Mouse (Mus musculus): ENCODE results near the gene Ppme1. TPM values are rescaled to one million over a fixed set of nuclear protein-coding genes. Genes with fewer than 3 reads are reported as not detected.
A peak's percentile ranks its signal among the peaks of the same experiment; 100 is the strongest.

The Ppme1 gene
- polyA plus RNA-seq, 1 experiment, result 41.4 TPM

DNA sequence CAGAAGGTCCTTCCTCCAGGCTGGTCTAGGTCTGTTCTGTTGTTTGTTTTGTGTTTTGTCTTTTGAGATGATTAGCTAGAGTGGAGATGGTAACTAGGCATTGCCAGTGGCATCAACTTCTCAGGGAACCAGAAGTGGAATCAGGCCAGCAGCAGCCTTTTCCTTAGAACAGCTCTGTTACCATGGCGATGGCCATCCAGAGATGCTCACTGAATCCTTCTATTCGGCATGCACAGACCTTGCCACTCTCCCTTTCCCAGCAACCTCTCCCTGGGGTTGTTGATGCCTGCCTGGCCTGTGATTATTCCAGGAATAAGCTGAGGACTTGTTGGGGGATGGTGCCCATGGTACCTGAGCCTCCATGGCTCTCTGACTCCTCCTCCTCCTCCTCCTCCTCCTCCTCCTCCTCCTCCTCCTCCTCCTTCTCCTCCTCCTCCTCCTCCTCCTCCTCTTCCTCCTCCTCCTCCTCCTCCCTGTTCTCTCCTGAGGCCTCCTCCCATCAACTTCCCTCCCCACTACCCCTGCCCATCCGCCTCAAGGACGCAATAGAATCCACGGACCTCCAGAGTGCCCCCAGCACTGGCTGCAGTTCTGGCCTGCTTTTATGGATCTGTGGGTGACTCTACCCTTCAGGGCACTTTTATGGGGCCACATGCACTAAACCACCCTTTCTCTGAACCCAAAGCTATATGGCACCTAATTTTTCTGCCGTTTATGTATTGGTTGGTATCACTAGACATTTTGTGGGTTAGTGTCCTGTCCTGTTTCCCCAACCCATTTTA is 64.0 kb downstream of the Ppme1 start:
- no peak for TF ChIP-seq GATA1 (IDR thresholded peaks at IDR 0.05; ENCODE audit: borderline replicate concordance, low read length)
- no peak for TF ChIP-seq FLI1 (IDR thresholded peaks at IDR 0.05; ENCODE audit: low read length)

GRCm38 (mm10) chr7:100305894-100306293 is 66.2 kb downstream of the Ppme1 start:
- H3K9me3 ChIP-seq, result no peaks in the 10 kb centered on the region
- no peaks in the 10 kb centered on the region for H3K36me3 ChIP-seq (replicated peaks; ENCODE audit: low read length)
- TF ChIP-seq GATA1 (IDR thresholded peaks at IDR 0.05; ENCODE audit: borderline replicate concordance, low read length) (no peak), FLI1 (IDR thresholded peaks at IDR 0.05; ENCODE audit: low read length) (no peak)
- peaks cover 25% of the 10 kb centered on the region for H3K4me1 ChIP-seq
- H3K27me3 ChIP-seq (replicated peaks), result peaks cover 66% of the 10 kb centered on the region
- H3K4me3 ChIP-seq (replicated peaks), result no peak overlapping the region

More for the DNA sequence above, 64.0 kb downstream of the Ppme1 start:
- peaks cover 45% of the 10 kb centered on the region for H3K4me1 ChIP-seq
- H3K36me3 ChIP-seq (replicated peaks; ENCODE audit: low read length), result no peaks in the 10 kb centered on the region
- no peaks in the 10 kb centered on the region for H3K9me3 ChIP-seq
- no peak overlapping the region for H3K4me3 ChIP-seq (replicated peaks)
- H3K27me3 ChIP-seq (replicated peaks), result peaks cover 65% of the 10 kb centered on the region

GRCm38 (mm10) chr7:100302316-100302715 is 69.8 kb downstream of the Ppme1 start:
- Histone ChIP-seq H3K9me3 (no peaks in the 10 kb centered on the region), H3K36me3 (replicated peaks; ENCODE audit: low read length) (no peaks in the 10 kb centered on the region), H3K4me3 (replicated peaks) (no peak overlapping the region), H3K27me3 (replicated peaks) (peaks cover 55% of the 10 kb centered on the region), H3K4me1 (peaks cover 11% of the 10 kb centered on the region; the same call in 1 of the 2 replicates)
- no peak for TF ChIP-seq GATA1 (IDR thresholded peaks at IDR 0.05; ENCODE audit: borderline replicate concordance, low read length)
- TF ChIP-seq FLI1 (IDR thresholded peaks at IDR 0.05; ENCODE audit: low read length), result no peak

DNA sequence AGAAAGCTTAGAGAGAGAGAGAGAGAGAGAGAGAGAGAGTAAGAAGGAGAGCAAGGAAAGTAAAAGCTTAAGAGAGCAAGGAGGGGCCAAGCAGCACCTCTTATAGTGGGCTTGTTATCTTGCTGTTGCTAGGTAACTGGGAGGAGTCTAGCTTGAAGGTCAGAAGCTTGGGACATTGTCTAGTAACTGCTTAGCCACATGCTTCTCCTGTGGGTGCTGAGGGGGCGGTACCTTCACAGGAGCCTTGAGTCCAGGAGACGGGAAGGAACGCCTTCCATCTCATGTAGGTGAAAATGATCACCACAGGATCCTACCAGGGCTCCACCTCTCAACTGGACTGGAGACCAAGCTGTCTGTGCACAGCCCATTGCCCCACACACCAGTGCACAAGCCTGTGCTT is 70.7 kb downstream of the Ppme1 start:
- Histone ChIP-seq H3K4me3 (replicated peaks) (no peak overlapping the region), H3K27me3 (replicated peaks) (peaks cover 58% of the 10 kb centered on the region), H3K9me3 (no peaks in the 10 kb centered on the region), H3K4me1 (peaks cover 8% of the 10 kb centered on the region; the same call in 1 of the 2 replicates), H3K36me3 (replicated peaks; ENCODE audit: low read length) (no peaks in the 10 kb centered on the region)
- TF ChIP-seq FLI1 (IDR thresholded peaks at IDR 0.05; ENCODE audit: low read length) (no peak), GATA1 (IDR thresholded peaks at IDR 0.05; ENCODE audit: borderline replicate concordance, low read length) (no peak)

GRCm38 (mm10) chr7:100298861-100299510 is 73.1 kb downstream of the Ppme1 start:
- H3K27me3 ChIP-seq (replicated peaks), result peaks cover 55% of the 10 kb centered on the region
- no peaks in the 10 kb centered on the region for H3K9me3 ChIP-seq
- no peaks in the 10 kb centered on the region for H3K36me3 ChIP-seq (replicated peaks; ENCODE audit: low read length)
- TF ChIP-seq FLI1 (IDR thresholded peaks at IDR 0.05; ENCODE audit: low read length) (no peak), GATA1 (IDR thresholded peaks at IDR 0.05; ENCODE audit: borderline replicate concordance, low read length) (no peak)
- peaks cover 5% of the 10 kb centered on the region; the same call in 1 of the 2 replicates for H3K4me1 ChIP-seq
- H3K4me3 ChIP-seq (replicated peaks), result no peak overlapping the region

- TF ChIP-seq GATA1 (IDR thresholded peaks at IDR 0.05; ENCODE audit: borderline replicate concordance, low read length) (no peak), FLI1 (IDR thresholded peaks at IDR 0.05; ENCODE audit: low read length) (no peak)
- H3K9me3 ChIP-seq, result 0 out of 2 replicates have a peak, but pooled peaks cover 3% of the 10 kb centered on the region
- H3K4me1 ChIP-seq, result peaks cover 5% of the 10 kb centered on the region; the same call in 1 of the 2 replicates
Measured at GRCm38 (mm10) chr7:100296699-100297098, 75.4 kb downstream of the Ppme1 start.

GRCm38 (mm10) chr7:100295745-100296144 is 76.4 kb downstream of the Ppme1 start:
- H3K36me3 ChIP-seq (replicated peaks; ENCODE audit: low read length), result no peaks in the 10 kb centered on the region
- no peak for TF ChIP-seq GATA1 (IDR thresholded peaks at IDR 0.05; ENCODE audit: borderline replicate concordance, low read length)
- TF ChIP-seq FLI1 (IDR thresholded peaks at IDR 0.05; ENCODE audit: low read length), result no peak
- H3K4me3 ChIP-seq (replicated peaks), result no peak overlapping the region
- peaks cover 65% of the 10 kb centered on the region for H3K27me3 ChIP-seq (replicated peaks)
- peaks cover 5% of the 10 kb centered on the region; the same call in 1 of the 2 replicates for H3K4me1 ChIP-seq
- H3K9me3 ChIP-seq, result peaks cover 10% of the 10 kb centered on the region

More at GRCm38 (mm10) chr7:100296699-100297098, 75.4 kb downstream of the Ppme1 start:
- no peak overlapping the region for H3K4me3 ChIP-seq (replicated peaks)
- no peaks in the 10 kb centered on the region for H3K36me3 ChIP-seq (replicated peaks; ENCODE audit: low read length)
- H3K27me3 ChIP-seq (replicated peaks), result peaks cover 58% of the 10 kb centered on the region

GRCm38 (mm10) chr7:100293546-100293945 is 78.6 kb downstream of the Ppme1 start:
- H3K9me3 ChIP-seq, result peaks cover 24% of the 10 kb centered on the region
- H3K36me3 ChIP-seq (replicated peaks; ENCODE audit: low read length), result no peaks in the 10 kb centered on the region
- peaks cover 77% of the 10 kb centered on the region for H3K27me3 ChIP-seq (replicated peaks)
- peaks cover 3% of the 10 kb centered on the region; the same call in 1 of the 2 replicates for H3K4me1 ChIP-seq
- H3K4me3 ChIP-seq (replicated peaks), result no peak overlapping the region
- no peak for TF ChIP-seq FLI1 (IDR thresholded peaks at IDR 0.05; ENCODE audit: low read length)
- no peak for TF ChIP-seq GATA1 (IDR thresholded peaks at IDR 0.05; ENCODE audit: borderline replicate concordance, low read length)

DNA sequence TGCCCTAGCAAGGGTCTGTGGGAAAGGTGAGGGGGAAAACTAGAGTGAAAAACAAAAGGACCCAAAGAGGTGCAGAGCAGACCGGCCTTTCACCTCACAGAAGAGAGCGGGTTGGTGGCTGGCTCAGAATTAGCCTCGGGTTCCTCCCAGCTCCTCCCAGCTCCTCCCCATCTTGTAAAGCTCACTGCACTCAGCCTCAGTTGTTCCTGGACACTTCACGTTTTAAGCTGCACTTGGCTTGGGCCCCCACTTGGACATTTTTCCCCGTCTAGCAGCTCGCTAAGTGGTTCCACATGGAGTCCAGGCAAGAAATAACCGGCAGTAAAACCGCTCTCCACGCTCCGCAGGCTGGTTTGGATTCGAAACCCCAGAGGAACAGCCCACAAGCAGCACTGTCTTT is 83.5 kb downstream of the Ppme1 start:
- no peaks in the 10 kb centered on the region for H3K36me3 ChIP-seq (replicated peaks; ENCODE audit: low read length)
- peak overlapping the region; percentile 71 for H3K4me3 ChIP-seq (replicated peaks)
- H3K4me1 ChIP-seq, result peaks cover 20% of the 10 kb centered on the region
- TF ChIP-seq GATA1 (IDR thresholded peaks at IDR 0.05; ENCODE audit: borderline replicate concordance, low read length) (no peak), FLI1 (IDR thresholded peaks at IDR 0.05; ENCODE audit: low read length) (no peak)
- H3K9me3 ChIP-seq, result peaks cover 23% of the 10 kb centered on the region
- H3K27me3 ChIP-seq (replicated peaks), result peaks cover 91% of the 10 kb centered on the region

Data from megakaryocyte, embryonic 14.5 days (primary cell).